Mouse (Mus musculus) layer of hippocampus, postnatal 14 days (tissue): Measurements from ENCODE around the gene Mmp11. TPM values are rescaled to one million over a fixed set of nuclear protein-coding genes. Genes with fewer than 3 reads are reported as not detected.

Experiments used
- DNase-seq, 2 experiments: peaks; one replicate each; pipeline ENCODE4 v3.0.0; 2021 to 2022; ENCODE audit warnings: low spot score in 2 of 2, mixed read lengths in 1 of 2
- total RNA-seq, 2 experiments: library from RNA; stranded (reverse); gene quantifications; 2 replicates each; pipeline ENCODE4 v1.2.3; 2021

The Mmp11 gene
- total RNA-seq, 2 experiments from 2014 or later: 2.3 to 3.3 TPM

DNA sequence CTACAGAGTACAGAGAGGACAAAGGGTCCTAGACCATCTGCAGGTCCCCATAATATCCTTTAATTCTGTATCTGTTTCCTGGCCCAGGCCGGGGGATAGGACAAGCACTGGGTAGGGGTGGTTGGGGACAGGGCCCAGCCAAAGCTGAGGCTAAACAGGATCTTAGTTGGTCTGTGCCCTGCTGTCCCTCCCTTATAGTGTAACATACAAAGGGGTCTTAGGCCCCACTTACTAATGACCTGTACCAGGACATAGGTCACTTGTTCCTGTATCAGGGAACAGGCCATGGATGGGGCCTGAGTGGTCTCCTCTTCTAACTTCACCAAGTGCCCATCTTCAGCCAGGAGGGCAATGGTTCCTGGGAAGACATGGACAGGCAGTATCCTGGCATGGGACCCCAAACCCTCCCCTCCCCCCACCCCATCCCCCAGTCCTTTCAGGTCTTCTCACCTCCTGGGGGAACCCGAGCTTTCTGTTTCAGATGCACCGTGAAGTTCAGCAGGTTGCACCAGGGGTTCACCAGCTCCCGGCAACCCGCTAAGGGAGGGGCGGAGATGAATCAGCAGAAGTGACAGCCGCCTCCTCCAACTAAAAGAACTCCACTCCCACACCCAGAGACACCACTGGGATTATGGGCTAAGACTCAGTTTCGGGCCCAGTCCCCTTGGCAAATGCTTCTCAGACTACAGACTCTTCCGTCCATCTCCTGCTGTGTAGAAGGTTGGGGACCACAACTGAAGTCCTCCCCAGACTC, 3.4 kb upstream of the Mmp11 start:
- DNase-seq: no peak

DNA sequence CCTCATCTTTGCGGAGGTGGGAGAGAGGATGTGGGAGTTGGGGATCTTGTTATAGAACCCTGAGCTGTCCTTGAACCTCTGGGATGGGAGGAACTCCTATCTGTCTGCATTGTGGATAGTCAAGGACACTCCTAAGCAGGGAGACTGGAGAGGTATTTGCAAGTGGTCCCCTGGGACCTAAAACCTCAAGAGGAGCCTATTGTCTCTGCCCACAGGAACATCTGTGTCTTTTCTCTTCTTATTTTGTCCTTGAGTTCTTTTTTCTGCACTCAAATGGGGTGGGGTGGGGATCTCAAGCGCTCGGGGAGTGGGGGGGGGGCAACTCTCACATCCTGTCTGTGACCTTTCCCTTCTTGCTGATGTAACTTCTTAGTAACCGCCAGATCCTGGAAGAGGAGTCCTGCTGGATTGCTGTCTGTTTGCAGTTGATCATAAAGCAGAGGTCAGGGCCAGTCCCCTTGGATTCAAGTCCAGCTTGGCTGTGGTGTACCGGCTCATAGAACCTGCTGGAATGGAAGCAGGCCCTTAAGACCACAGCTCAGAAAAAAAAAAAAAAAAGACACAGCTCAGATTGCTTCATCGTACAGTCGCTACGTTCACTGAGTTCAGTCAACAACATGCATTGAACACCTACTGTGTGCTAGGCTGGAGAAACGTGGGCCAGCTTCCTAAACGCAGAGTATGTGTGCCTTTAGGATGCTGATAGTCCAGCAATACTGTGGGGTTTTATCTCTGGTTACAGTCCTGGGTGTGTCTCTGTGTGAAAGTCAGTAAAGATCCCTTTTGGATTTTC, 1.8 kb upstream of the Mmp11 start:
- DNase-seq: no peak

- DNase-seq: no peak
These were observed 792 bp upstream of the Mmp11 start for GRCm38 (mm10) chr10:75936909-75937667.

DNA sequence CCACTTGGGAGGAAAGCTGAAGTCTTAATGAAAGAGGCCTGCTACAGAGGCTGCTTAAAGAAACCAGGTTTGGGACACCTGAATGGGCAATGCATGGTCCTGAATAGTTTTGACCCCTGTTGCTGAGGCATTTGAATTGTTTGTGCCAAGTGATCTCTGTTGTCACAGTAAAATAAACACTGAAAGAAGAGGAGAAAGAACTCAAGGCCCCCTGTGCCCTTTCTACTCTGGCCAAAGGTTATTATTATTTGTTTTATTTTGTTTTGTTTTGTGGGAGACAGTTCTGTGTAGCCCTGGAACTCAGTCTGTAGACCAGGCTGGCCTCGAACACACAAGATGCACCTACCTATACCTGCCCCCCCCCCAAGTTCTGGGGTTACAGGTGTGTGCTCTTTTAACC, 1.3 kb downstream of the Mmp11 start:
- no peak for DNase-seq

DNA sequence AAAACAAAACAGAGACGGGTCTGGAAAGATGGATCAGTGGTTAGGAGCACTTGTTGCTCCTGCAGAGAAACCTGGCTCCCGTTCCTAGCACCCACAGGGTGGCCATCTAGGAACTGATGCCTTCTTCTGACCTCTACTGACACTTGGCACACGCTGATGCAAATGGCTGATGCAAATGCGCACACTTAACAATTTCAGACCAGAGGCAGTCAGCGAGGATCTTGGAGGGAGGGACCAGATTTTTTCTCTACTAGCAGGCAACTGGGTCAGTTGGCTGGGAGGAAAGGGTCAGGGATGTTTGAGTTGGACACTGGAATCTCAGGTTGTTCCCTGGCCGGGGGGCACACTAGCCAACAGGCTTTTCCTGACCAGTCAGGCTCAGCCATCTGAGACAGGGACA, 3.4 kb downstream of the Mmp11 start, which contains the start of gene Chchd10:
TSS of gene Chchd10 (plus strand) at position 240 of the 400 bp plus-strand sequence.
- no peak for DNase-seq

DNA sequence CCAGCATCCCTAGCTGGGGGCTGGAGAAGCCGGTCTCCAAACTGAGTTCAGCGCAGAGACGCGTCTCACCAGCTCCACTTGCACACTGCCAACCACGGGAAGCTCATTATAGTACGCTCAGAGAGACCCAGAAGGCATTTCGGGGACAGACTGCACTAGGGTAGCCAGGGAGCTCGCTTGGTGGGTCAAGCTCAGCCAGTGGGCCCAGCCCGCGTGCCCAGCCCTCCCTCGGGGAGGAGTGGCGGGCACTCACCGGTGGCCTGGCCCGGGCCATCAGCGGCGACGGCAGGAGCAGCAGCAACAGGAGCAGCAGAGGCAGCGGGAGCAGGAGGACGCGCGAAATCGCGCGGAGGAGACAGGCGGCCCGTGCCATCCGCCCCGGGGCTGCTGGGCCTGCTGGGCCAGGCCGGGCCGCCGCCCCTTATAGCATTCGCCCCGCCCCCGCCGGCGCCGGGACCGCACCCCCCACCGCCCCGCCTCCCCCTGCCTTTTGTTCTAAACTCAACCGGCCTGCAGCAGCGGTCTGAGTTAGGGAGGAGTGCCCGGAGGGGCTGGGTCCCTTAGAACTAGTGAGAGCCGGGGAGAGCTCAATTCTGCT, 4.1 kb downstream of the Mmp11 start:
- DNase-seq: peak in 1 of 2 experiments; percentile 29

- DNase-seq: no peak
These were observed 5.0 kb downstream of the Mmp11 start for GRCm38 (mm10) chr10:75931311-75931710.

DNA sequence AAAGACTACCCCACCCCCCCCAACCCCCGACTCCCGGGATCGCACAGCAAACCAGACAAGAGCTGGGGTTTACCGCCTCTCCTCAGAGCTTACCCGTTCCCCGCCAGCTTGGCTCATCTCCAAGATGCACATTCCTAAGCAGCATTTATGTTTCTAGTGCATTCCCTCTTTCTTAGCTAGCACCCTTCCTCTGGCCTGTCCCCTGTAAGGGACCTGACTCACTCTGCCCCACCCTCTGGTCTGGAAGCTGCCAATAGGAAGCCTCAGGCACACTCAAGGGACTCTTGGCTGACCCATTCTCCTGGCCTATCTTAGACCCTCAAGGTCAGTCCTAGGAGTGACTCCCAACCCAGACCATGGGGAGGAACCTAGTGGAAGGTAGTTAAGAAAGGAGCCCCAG, 6.0 kb downstream of the Mmp11 start:
- DNase-seq: no peak

DNA sequence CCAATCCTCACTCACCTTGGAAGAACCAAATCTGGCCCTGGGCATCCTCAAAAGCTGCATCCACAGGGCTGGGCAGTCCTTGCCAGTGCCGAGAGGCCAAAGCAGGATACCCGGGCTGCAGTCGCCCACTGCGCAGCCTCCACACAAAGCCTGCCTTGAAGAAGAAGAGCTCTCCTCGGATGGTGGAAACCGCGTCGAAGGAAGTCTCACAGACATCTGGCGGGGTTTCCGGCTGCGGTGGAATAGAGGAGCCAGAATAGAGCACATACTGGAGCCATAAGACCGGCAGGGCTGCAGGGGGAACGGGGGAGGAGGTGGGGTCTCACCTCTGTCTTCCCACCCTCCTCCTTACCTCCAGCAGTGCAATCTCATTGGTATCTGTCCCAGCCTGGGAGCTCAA, 9.9 kb downstream of the Mmp11 start:
- no peak for DNase-seq

DNA sequence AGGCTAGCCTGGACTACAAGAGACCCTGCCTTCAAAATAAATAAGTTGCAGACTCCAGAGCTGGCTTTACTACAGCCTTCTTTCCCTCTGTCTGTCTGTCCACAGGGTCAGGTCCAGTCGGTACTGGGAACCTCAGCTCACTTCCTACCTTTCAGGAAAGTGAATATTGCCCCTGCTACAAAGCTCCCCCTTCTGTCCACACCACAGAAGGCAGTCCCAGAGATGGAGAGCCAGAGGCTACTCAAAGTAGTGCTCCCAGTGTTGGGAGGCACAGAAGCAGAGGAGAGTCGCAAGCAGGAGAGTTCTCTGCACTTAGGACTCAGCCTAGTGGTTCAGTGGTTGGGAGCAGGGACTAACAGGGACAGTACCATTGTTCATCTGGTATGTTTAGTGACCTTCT, 12.0 kb downstream of the Mmp11 start:
- DNase-seq: no peak

DNA sequence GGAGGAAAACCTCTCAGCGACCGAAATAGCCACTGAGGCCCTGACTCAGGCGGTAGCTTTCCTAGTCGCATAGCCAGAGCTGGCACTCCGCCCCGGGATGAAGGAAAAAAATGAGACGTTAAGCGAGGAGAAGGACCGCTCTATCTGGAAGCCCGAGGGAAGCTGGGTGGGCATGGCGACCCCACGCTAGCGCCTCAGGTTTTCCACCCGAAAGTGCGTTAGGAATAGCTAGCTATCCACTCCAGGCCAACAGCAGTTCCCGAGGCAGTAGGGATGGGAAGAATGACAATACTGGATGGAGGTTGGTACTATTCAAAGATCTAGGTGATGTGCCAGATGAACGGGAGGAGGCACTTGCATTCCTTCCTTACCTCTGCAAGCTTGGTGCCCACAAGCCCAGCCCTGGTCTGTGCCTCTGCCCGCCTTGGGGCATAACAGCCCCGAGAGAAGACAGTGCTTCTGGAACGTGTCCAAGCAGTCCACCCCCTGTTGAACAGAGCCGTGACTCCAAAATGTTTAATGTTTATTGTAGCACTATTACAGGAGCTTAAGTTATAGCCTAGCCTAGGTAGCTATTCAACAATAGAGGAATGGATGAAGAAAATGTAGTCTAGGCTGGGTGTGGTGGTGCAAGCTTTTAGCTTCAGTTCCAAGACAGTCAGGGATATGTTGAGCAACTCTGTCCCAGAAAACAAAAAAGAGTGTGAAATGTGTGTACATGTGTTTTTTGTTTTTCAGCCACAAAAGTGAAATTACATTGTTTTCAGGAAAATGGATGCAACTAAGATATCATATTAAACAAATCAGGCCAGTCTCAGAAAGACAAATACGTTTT, 14.4 kb downstream of the Mmp11 start:
- DNase-seq: no peak

DNA sequence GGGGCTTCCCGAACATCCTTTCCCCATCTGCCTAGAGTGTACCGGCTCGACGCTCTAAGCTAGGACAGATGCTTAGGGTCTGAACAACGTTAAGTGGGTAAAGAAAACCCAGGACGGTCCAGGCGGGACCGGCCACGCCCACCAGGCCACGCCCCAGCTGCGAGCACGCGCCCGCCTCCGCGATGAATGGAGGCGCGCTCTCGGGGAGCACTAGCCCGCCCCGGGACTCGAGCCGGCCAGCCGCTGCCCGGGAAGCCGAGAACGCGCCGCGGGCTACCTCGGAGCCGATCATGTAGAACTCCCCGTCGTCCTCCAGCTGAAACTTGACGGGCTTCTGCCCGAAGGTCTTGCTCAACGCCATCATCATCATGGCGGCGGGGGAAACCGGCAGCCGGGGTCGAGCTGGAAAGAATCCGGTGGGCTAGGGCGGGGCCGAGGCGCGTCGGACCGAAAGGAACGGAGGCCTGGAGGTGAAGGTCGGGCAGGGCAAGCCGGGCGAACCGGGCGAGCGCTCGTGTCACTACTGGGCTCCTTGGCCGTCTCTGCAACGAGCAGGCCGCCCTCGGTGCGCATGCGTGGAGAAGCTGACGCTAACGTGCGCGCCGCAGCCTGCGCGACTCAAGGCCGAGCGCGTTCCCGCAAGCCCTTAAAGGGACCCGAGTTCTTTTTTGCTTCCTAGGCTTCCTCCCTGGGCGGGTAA, 15.1 kb downstream of the Mmp11 start, which contains the start of gene Smarcb1:
TSS of gene Smarcb1 (minus strand) at position 592 of the 700 bp plus-strand sequence.
- peak; percentile 94 to 96 for DNase-seq

- no peak for DNase-seq
These were observed 17.3 kb downstream of the Mmp11 start for GRCm38 (mm10) chr10:75919026-75919425.

GRCm38 (mm10) chr10:75916840-75917239, 19.5 kb downstream of the Mmp11 start:
- DNase-seq: no peak

DNA sequence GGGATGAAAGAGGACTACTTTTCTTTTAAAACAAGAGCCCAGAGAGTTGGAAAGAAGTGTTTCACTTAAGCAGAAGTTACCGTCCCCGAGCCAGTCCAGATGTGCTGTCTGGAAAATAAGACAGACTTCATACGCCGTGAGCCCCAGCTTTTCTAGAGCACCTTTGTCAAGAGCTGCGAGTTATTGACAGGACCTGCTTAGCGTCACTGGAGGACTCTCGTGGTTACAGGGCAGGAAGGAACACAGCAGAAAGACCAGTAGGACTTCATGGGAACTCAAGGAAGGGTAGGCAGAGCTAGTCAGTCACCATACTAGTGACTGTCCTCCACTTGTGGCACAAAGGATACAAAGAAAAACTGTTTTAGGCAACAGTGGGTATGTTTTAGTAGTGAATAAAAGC, 20.7 kb downstream of the Mmp11 start:
- DNase-seq: no peak

- no peak for DNase-seq
These were observed 23.2 kb downstream of the Mmp11 start for GRCm38 (mm10) chr10:75913013-75913589.

- DNase-seq: no peak
These were observed 25.6 kb downstream of the Mmp11 start for GRCm38 (mm10) chr10:75910698-75911097.

GRCm38 (mm10) chr10:75906882-75907281, 29.4 kb downstream of the Mmp11 start:
- no peak for DNase-seq

GRCm38 (mm10) chr10:75904391-75904790, 31.9 kb downstream of the Mmp11 start:
- DNase-seq: no peak
